Mouse (Mus musculus) macrophage (primary cell): Measurements from ENCODE around the gene Trim43a. TPM values are rescaled to one million over a fixed set of nuclear protein-coding genes. Genes with fewer than 3 reads are reported as not detected.
"Not testable (repeated sequence)": the region's sequence is repeated elsewhere in the genome, so short reads cannot be mapped to it uniquely, and the experiment has no call there.

Source experiments
- H3K27ac ChIP-seq: fragments of 350-480 bp; formaldehyde crosslinking; 2 replicates; pipeline ENCODE4 v1.9.0; 2021
- H3K36me3 ChIP-seq: fragments of 350-480 bp; formaldehyde crosslinking; 2 replicates; pipeline ENCODE4 v1.9.0; 2021; ENCODE audit errors: inconsistent target
- H3K4me3 ChIP-seq: fragments of 350-480 bp; formaldehyde crosslinking; 2 replicates; pipeline ENCODE4 v1.9.0; 2021; ENCODE audit errors: inconsistent target
- H3K79me2 ChIP-seq: fragments of 350-480 bp; formaldehyde crosslinking; 2 replicates; pipeline ENCODE4 v1.9.0; 2021; ENCODE audit errors: inconsistent target
- WGBS: methylation state at CpG from one replicate; pipeline ENCODE4 v1.1.7; 2026; ENCODE audit warnings: inconsistent platforms; ENCODE audit not compliant: missing documents; 5-methylcytosine and 5-hydroxymethylcytosine counted together
- polyA plus RNA-seq: library from polyadenylated mRNA; stranded (reverse); fragments of 250-400 nt; gene quantifications from 3 replicates; pipeline ENCODE4 v1.2.4, GENCODE M21; 2018; ENCODE audit warnings: inconsistent platforms
- total RNA-seq, 78 experiments: library from RNA; depleted of rRNA; stranded (reverse); fragments of 250-400 nt; gene quantifications; 1 replicate in 9 of 78; 2 replicates in 24 of 78; 3 replicates in 43 of 78; 4 replicates in 2 of 78; pipeline ENCODE4 v1.2.4; 2018; ENCODE audit warnings: inconsistent platforms in 56 of 78

The Trim43a gene
- total RNA-seq (2018; cell fraction: chromatin; rRNA removed) = not detected
- not detected for total RNA-seq (2018; cell fraction: cytosol; rRNA removed)
- not detected for total RNA-seq (2018; cell fraction: nucleus; rRNA removed)
- not detected in 3 replicates for polyA plus RNA-seq

DNA sequence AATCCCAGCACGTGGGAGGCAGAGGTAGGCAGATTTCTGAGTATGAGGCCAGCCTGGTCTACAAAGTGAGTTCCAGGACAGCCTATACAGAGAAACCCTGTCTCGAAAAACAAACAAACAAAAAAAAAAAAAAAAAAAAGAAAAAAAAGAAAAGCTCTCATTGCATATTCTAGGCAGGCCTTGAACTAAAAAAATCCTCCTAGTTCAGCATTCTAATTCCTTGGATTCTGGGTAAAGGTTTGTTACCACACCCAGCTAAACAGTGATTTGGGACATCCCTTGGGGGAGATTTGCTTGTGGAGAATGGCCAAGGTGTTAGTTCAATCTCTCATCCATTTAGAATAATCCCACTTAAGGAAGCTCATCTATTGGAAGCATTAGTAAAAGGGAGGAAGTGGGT is at the start of gene Trim43a:
Gene Trim43a, plus strand, starts transcription at position 301 of the 400 bp plus-strand sequence.
- not testable (repeated sequence) for H3K4me3 ChIP-seq, H3K79me2 ChIP-seq, H3K27ac ChIP-seq, H3K36me3 ChIP-seq
- 100% methylated on average over 1 of the region's 2 CpGs for WGBS

DNA sequence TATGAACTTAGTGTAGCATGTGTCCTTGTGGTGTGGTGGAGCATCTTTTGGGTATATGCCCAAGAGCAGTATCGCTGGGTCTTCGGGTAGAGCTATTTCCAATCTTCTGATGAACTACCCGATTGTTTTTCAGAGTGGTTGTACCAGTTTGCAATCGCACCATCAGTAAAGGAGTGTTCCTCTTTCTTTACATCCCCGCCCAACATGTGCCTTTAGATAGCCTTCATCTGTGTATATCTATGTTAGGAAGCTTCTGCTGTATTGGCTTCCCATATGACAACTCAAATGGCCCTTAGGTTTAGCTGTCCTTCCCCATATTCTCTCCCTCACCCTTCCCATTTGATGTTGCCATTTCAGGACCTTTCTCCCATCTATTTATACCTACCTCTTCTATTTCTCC is 46.6 kb upstream of the Trim43a start:
- no peak overlapping the region for H3K27ac ChIP-seq
- H3K36me3 ChIP-seq = no peaks in the 10 kb centered on the region
- no peak overlapping the region for H3K4me3 ChIP-seq
- no peaks in the 10 kb centered on the region for H3K79me2 ChIP-seq
- WGBS = 80% methylated on average over 3 of the region's 5 CpGs

GRCm38 (mm10) chr9:88539546-88540224 is 41.0 kb upstream of the Trim43a start:
- no peak overlapping the region for H3K27ac ChIP-seq
- H3K4me3 ChIP-seq = no peak overlapping the region
- no peaks in the 10 kb centered on the region for H3K79me2 ChIP-seq
- 65% methylated on average over 5 of the region's 5 CpGs for WGBS
- no peaks in the 10 kb centered on the region for H3K36me3 ChIP-seq

GRCm38 (mm10) chr9:88542816-88543215 is 37.9 kb upstream of the Trim43a start:
- no peaks in the 10 kb centered on the region; the same call in 1 of the 2 replicates for H3K79me2 ChIP-seq
- WGBS = 20% methylated on average over 2 of the region's 2 CpGs

GRCm38 (mm10) chr9:88545534-88545933 is 35.2 kb upstream of the Trim43a start:
- Histone ChIP-seq H3K4me3 (no peak overlapping the region), H3K27ac (no peak overlapping the region), H3K79me2 (peaks cover 25% of the 10 kb centered on the region; the same call in 1 of the 2 replicates), H3K36me3 (no peaks in the 10 kb centered on the region)
- WGBS = 68% methylated on average over 3 of the region's 3 CpGs

More at GRCm38 (mm10) chr9:88542816-88543215, 37.9 kb upstream of the Trim43a start:
- no peak overlapping the region for H3K27ac ChIP-seq
- H3K4me3 ChIP-seq = no peak overlapping the region
- no peaks in the 10 kb centered on the region for H3K36me3 ChIP-seq

- Histone ChIP-seq H3K27ac (no peak overlapping the region), H3K79me2 (peaks cover 32% of the 10 kb centered on the region; the same call in 1 of the 2 replicates), H3K4me3 (no peak overlapping the region), H3K36me3 (no peaks in the 10 kb centered on the region)
- WGBS = 3% methylated on average over 2 of the region's 2 CpGs
Observed at GRCm38 (mm10) chr9:88546166-88546565, 34.5 kb upstream of the Trim43a start.

GRCm38 (mm10) chr9:88546657-88547056 is 34.0 kb upstream of the Trim43a start:
- H3K27ac ChIP-seq = no peak overlapping the region
- 55% methylated on average over 8 of the region's 8 CpGs for WGBS
- H3K4me3 ChIP-seq = no peak overlapping the region
- no peaks in the 10 kb centered on the region for H3K36me3 ChIP-seq
- H3K79me2 ChIP-seq = peaks cover 36% of the 10 kb centered on the region; the same call in 1 of the 2 replicates

DNA sequence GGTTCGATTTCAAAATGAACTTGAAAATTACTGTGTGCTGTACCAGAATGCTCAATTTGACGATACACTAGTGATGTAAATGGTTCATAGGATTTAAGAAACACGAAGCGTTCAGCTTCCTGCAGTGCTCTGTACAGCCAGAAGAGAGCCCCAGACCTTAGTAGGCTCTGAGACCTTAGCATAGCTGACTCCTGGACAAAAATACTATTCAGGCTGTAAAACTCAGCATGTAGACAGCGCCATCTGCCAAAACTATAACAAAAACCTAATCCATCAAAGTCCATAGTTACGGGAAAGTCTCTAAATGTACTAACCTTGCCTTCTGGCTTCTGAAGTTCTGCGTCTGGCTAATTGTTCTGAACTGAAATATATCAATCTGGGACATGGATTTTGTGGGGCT is 33.4 kb upstream of the Trim43a start:
- H3K36me3 ChIP-seq = no peaks in the 10 kb centered on the region
- peak overlapping the region; percentile 99 for H3K4me3 ChIP-seq
- H3K27ac ChIP-seq = peak overlapping the region; percentile 43; the same call in 1 of the 2 replicates
- 10% methylated on average over 7 of the region's 7 CpGs for WGBS
- H3K79me2 ChIP-seq = peaks cover 36% of the 10 kb centered on the region; the same call in 1 of the 2 replicates

GRCm38 (mm10) chr9:88547851-88548613 is 32.7 kb upstream of the Trim43a start, which contains the start of gene Zfp949:
Zfp949 (plus strand) TSS chr9:88548020.
- WGBS = 2% methylated on average over 30 of the region's 30 CpGs
- Histone ChIP-seq H3K4me3 (peak within 1 kb of the TSS; percentile 99), H3K79me2 (peaks cover 36% of the 10 kb centered on the region; the same call in 1 of the 2 replicates), H3K27ac (peak within 1 kb of the TSS; percentile 43), H3K36me3 (no peaks in the 10 kb centered on the region)

DNA sequence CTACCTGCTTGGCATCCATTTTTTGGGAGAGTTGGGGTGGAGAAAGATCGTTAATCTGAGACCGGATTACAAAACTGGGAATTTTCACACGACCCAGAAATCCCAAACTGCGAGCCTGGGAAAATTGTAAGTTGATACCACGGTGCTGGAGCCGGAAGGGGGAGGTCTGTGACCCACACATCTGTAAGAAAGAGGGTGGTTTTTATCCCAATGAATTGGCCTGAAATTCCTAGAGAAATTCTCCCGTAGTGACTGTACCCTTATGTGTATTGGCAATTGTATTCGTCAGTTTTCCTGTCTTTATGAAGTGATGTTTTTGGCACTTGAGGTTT is 32.1 kb upstream of the Trim43a start:
- H3K36me3 ChIP-seq = no peaks in the 10 kb centered on the region; the same call in 1 of the 2 replicates
- peak overlapping the region; percentile 99 for H3K4me3 ChIP-seq
- WGBS = 7% methylated on average over 8 of the region's 8 CpGs
- H3K79me2 ChIP-seq = peaks cover 36% of the 10 kb centered on the region; the same call in 1 of the 2 replicates
- peak overlapping the region; percentile 43 for H3K27ac ChIP-seq

- Histone ChIP-seq H3K4me3 (no peak overlapping the region), H3K79me2 (peaks cover 34% of the 10 kb centered on the region; the same call in 1 of the 2 replicates), H3K36me3 (peaks cover 20% of the 10 kb centered on the region; the same call in 1 of the 2 replicates), H3K27ac (no peak overlapping the region)
- WGBS = 98% methylated on average over 14 of the region's 14 CpGs
Observed at GRCm38 (mm10) chr9:88553071-88553470, 27.6 kb upstream of the Trim43a start.

DNA sequence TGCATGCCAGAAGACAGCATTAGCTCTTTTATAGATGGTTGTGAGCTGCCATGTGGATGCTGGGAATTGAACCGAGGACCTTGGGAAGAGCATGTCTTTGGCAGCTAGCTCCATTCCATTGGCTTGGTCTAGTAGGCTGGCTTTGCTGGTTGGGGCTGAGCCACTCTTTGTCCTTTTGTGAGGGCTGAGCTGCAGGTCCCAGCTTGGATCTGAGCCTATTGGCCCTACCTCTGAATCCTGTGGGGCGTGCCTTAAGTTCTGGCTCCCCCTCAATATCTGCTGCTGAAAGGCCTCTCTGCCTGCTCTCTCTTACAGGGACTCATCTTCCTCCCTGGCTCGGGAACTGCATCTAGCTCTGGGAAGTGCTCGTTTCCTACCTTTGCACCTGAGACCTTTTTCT is 22.5 kb upstream of the Trim43a start:
- Histone ChIP-seq H3K36me3 (peaks cover 60% of the 10 kb centered on the region; the same call in 1 of the 2 replicates), H3K27ac (no peak overlapping the region), H3K79me2 (no peaks in the 10 kb centered on the region), H3K4me3 (no peak overlapping the region)
- WGBS = 96% methylated on average over 4 of the region's 4 CpGs

DNA sequence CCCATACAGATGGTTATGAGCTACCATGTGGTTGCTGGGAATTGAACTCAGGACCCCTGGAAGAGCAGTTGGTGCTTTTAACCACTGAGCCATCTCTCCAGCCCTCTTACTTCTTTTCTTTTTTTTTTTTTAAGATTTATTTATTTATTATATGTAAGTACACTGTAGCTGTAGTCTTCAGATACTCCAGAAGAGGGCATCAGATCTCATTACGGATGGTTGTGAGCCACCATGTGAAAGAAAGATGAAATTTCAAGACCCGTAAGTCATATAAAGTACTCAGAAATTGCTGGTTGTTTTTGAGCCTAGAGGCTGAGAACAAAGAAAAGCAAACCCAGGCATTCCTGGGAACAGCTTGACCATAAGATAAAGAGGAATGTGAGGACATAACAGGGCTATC is 19.2 kb upstream of the Trim43a start:
- not testable (repeated sequence) for H3K79me2 ChIP-seq, H3K27ac ChIP-seq, H3K4me3 ChIP-seq
- 93% methylated on average over 2 of the region's 2 CpGs for WGBS
- H3K36me3 ChIP-seq = peaks cover 57% of the 10 kb centered on the region

DNA sequence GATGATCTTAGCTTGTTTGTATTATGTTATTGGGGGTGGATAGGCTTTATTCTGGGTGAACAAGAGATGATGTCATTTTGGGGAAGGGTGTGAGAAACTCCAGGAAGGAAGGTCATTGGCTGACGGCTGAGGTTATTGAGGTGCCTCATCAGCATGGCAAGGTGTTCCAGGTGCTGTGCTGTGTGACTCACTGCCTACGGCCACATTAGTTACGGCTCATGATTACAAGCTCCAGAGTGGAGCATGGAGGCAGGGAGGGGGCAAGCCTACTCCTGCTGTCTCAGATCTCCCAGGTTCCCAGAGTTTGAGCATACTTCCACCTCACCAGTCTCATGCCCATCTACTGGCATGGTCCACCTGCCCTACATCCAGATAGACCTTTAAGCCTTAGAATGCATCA is 10.2 kb upstream of the Trim43a start:
- not testable (repeated sequence) for H3K79me2 ChIP-seq, H3K4me3 ChIP-seq, H3K27ac ChIP-seq
- WGBS = 100% methylated on average over 1 of the region's 3 CpGs
- H3K36me3 ChIP-seq = peaks cover 43% of the 10 kb centered on the region

GRCm38 (mm10) chr9:88593708-88594107 is 13.0 kb downstream of the Trim43a start:
- not testable (repeated sequence) for H3K4me3 ChIP-seq, H3K36me3 ChIP-seq, H3K27ac ChIP-seq, H3K79me2 ChIP-seq
- WGBS = 82% methylated on average over 2 of the region's 6 CpGs
